Mouse (Mus musculus): ENCODE data around the gene Iqgap2. TPM values are rescaled to one million over a fixed set of nuclear protein-coding genes. Genes with fewer than 3 reads are reported as not detected.

Gene Iqgap2
- total and polyA plus RNA-seq, 3 experiments = 0.27 to 0.32 TPM; not detected in 1

GRCm38 (mm10) chr13:95633384-95633783 lies 258.3 kb downstream of the Iqgap2 start:
- Histone ChIP-seq H3K27ac (ENCODE audit: control insufficient read depth, low read depth, low read length) (peak overlapping the region; percentile 14; the same call in 1 of the 2 replicates), H3K4me3 (ENCODE audit: control insufficient read depth in 1 of 2, insufficient read depth in 1 of 2, low read depth in 2 of 2, low read length in 2 of 2) (no peak overlapping the region), H3K36me3 (ENCODE audit: control insufficient read depth in 1 of 2, insufficient read depth in 2 of 2, low read length in 2 of 2) (peaks cover 0 to 25% of the 10 kb centered on the region in 2 experiments; a peak in 2 of 4 replicates), H3K9ac (ENCODE audit: control insufficient read depth, low read depth, low read length, poor library complexity, severe bottlenecking) (no peak overlapping the region), H3K79me2 (ENCODE audit: control insufficient read depth, insufficient read depth, low read length, poor library complexity) (no peaks in the 10 kb centered on the region), H3K9me3 (replicated peaks; ENCODE audit: insufficient read depth, low read length) (no peaks in the 10 kb centered on the region), H3K4me1 (ENCODE audit: control insufficient read depth in 1 of 2, insufficient read depth in 2 of 2, low read length in 2 of 2) (peaks cover 10 to 31% of the 10 kb centered on the region in 2 experiments), H3K27me3 (ENCODE audit: control insufficient read depth in 1 of 2, insufficient read depth in 2 of 2, low read length in 2 of 2) (no peaks in the 10 kb centered on the region)
- no peak for TF ChIP-seq USF2 (IDR thresholded peaks at IDR 0.05; ENCODE audit: borderline replicate concordance in 1 of 2, insufficient read depth in 1 of 2, low read depth in 1 of 2, low read length in 2 of 2)
- peak; percentile 71 for TF ChIP-seq ZNF384 (IDR thresholded peaks at IDR 0.05; ENCODE audit: low read depth, low read length)
- DNase-seq (ENCODE audit: low read depth, low spot score) = no peak

DNA sequence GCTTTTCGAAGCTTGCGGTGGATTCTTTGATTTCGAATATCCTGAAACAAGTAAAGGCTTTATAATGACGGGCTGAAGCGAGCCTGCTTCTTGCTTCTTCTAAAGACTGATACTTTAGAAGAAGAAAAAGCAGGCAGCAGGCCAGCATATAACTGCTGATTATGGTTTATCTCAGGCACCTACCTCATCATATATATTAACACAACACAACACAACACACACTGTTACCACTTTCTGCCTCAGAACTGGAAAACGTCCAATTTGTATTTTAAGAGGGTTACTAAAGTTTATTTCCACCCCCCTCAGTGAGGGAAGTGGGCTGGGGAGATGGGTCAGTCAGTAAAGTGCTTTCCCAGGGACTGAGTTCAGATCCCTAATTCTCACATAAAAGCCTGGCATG lies 259.6 kb downstream of the Iqgap2 start:
- H3K9me3 ChIP-seq (replicated peaks; ENCODE audit: insufficient read depth, low read length) = no peaks in the 10 kb centered on the region
- H3K4me1 ChIP-seq (ENCODE audit: control insufficient read depth in 1 of 2, insufficient read depth in 2 of 2, low read length in 2 of 2) = peaks cover 10 to 31% of the 10 kb centered on the region in 2 experiments
- TF ChIP-seq SMC3 (IDR thresholded peaks at IDR 0.05; ENCODE audit: low read depth, low read length) = no peak
- no peak for TF ChIP-seq CHD1 (IDR thresholded peaks at IDR 0.05; ENCODE audit: low read depth, low read length)
- no peak for TF ChIP-seq JUND (IDR thresholded peaks at IDR 0.05; ENCODE audit: low read depth, low read length)
- no peak for TF ChIP-seq UBTF (IDR thresholded peaks at IDR 0.05; ENCODE audit: borderline replicate concordance, insufficient read depth, low read depth, low read length)
- TF ChIP-seq MEF2A (IDR thresholded peaks at IDR 0.05; ENCODE audit: extremely low read depth, insufficient replicate concordance, low read depth, low read length, poor library complexity, severe bottlenecking) = no peak
- TF ChIP-seq ELF1 (IDR thresholded peaks at IDR 0.05; ENCODE audit: low read depth, low read length) = no peak
- no peak for TF ChIP-seq CTCF (IDR thresholded peaks at IDR 0.05 in 2 of 3, conservative IDR thresholded peaks at IDR 0.05 in 1 of 3; ENCODE audit: control insufficient read depth in 1 of 3, insufficient read depth in 1 of 3, low read depth in 2 of 3, low read length in 3 of 3, poor library complexity in 1 of 3, severe bottlenecking in 1 of 3)
- TF ChIP-seq POLR2A (IDR thresholded peaks at IDR 0.05; ENCODE audit: control insufficient read depth in 1 of 2, insufficient read depth in 1 of 2, low read depth in 1 of 2, low read length in 2 of 2, poor library complexity in 1 of 2) = no peak
- TF ChIP-seq MAZ (IDR thresholded peaks at IDR 0.05; ENCODE audit: low read depth, low read length) = no peak
- no peak for TF ChIP-seq TAL1 (IDR thresholded peaks at IDR 0.05; ENCODE audit: low read length)
- no peak for TF ChIP-seq USF1 (IDR thresholded peaks at IDR 0.05; ENCODE audit: low read depth, low read length)
- TF ChIP-seq GABPA (IDR thresholded peaks at IDR 0.05; ENCODE audit: low read depth, low read length) = no peak
- no peak for TF ChIP-seq MAX (IDR thresholded peaks at IDR 0.05; ENCODE audit: low read length)
- TF ChIP-seq NELFE (IDR thresholded peaks at IDR 0.05; ENCODE audit: low read depth, low read length) = no peak
- no peak for TF ChIP-seq USF2 (IDR thresholded peaks at IDR 0.05; ENCODE audit: borderline replicate concordance in 1 of 2, insufficient read depth in 1 of 2, low read depth in 1 of 2, low read length in 2 of 2)
- no peak; the same call in 1 of the 2 replicates for TF ChIP-seq ZNF384 (IDR thresholded peaks at IDR 0.05; ENCODE audit: low read depth, low read length)
- peak; percentile 51; the same call in 1 of the 2 replicates for TF ChIP-seq MYB (IDR thresholded peaks at IDR 0.05; ENCODE audit: low read depth, low read length)
- TF ChIP-seq MYC (IDR thresholded peaks at IDR 0.05; ENCODE audit: low read depth, low read length) = no peak
- TF ChIP-seq ZMIZ1 (IDR thresholded peaks at IDR 0.05; ENCODE audit: low read depth, low read length) = no peak
- TF ChIP-seq SIN3A (IDR thresholded peaks at IDR 0.05; ENCODE audit: low read length) = peak; percentile 47; the same call in 1 of the 2 replicates
- no peak for TF ChIP-seq CHD2 (IDR thresholded peaks at IDR 0.05; ENCODE audit: low read length)
- 0 out of 2 replicates have a peak, but pooled peaks have one; percentile 34 for TF ChIP-seq MXI1 (IDR thresholded peaks at IDR 0.05; ENCODE audit: low read depth, low read length)
- TF ChIP-seq POLR2AphosphoS2 (IDR thresholded peaks at IDR 0.05; ENCODE audit: low read length) = no peak
- TF ChIP-seq RAD21 (IDR thresholded peaks at IDR 0.05; ENCODE audit: low read depth, low read length) = no peak
- TF ChIP-seq EP300 (IDR thresholded peaks at IDR 0.05; ENCODE audit: low read depth in 1 of 2, low read length in 2 of 2) = peak; percentile 73 to 75
- no peak for TF ChIP-seq E2F4 (IDR thresholded peaks at IDR 0.05; ENCODE audit: borderline replicate concordance, low read depth, low read length)
- TF ChIP-seq ZKSCAN1 (IDR thresholded peaks at IDR 0.05; ENCODE audit: low read depth, low read length) = no peak
- TF ChIP-seq TBP (IDR thresholded peaks at IDR 0.05; ENCODE audit: low read depth, low read length) = no peak
- peak; percentile 37; the same call in 1 of the 2 replicates for TF ChIP-seq RCOR1 (IDR thresholded peaks at IDR 0.05; ENCODE audit: low read depth, low read length)
- peak; percentile 88 for TF ChIP-seq ETS1 (IDR thresholded peaks at IDR 0.05; ENCODE audit: low read depth, low read length)
- TF ChIP-seq TCF12 (IDR thresholded peaks at IDR 0.05; ENCODE audit: low read depth, low read length) = peak; percentile 61; the same call in 1 of the 2 replicates

More for the DNA sequence above, 259.6 kb downstream of the Iqgap2 start:
- peak; percentile 74 for DNase-seq (ENCODE audit: low read depth, low spot score)
- no peaks in the 10 kb centered on the region for H3K79me2 ChIP-seq (ENCODE audit: control insufficient read depth, insufficient read depth, low read length, poor library complexity)
- peak overlapping the region; percentile 10; the same call in 1 of the 2 replicates for H3K9ac ChIP-seq (ENCODE audit: control insufficient read depth, low read depth, low read length, poor library complexity, severe bottlenecking)
- peak overlapping the region; percentile 22 to 38; a peak in 3 of 4 replicates for H3K4me3 ChIP-seq (ENCODE audit: control insufficient read depth in 1 of 2, insufficient read depth in 1 of 2, low read depth in 2 of 2, low read length in 2 of 2)
- no peaks in the 10 kb centered on the region for H3K27me3 ChIP-seq (ENCODE audit: control insufficient read depth in 1 of 2, insufficient read depth in 2 of 2, low read length in 2 of 2)
- peak overlapping the region; percentile 63 for H3K27ac ChIP-seq (ENCODE audit: control insufficient read depth, low read depth, low read length)
- H3K36me3 ChIP-seq (ENCODE audit: control insufficient read depth in 1 of 2, insufficient read depth in 2 of 2, low read length in 2 of 2) = peaks cover 0 to 25% of the 10 kb centered on the region in 2 experiments; a peak in 3 of 4 replicates
